Mouse (Mus musculus): ENCODE data around the gene Gba. TPM values are rescaled to one million over a fixed set of nuclear protein-coding genes. Genes with fewer than 3 reads are reported as not detected.

Gene Gba
- total RNA-seq, 1 experiment = 69.3 TPM

DNA sequence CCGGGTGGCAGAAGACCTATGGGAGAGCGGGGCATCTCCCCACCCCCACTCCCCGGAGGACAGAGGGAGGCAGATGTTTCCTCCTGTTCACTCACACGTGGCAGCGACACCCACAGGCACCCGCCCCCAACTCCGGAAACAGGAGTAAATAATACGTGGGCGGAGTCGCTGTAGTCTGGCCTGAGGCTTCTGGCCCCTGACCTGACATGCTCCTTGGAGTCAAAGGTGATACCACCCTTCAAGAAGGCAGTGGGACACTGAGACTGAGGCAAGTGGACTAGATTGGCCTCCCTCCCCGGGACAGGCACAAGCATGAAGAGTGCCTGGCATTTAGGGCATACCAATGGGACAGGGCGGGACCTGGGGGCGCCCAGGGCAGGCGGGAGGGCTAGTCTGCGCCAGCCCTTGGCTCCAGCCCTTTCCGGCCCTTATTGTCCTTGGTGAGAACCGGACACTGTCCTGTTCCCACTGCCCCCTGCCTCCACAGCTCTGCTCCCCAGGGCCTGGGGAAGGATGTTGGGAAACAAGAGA, 48.7 kb downstream of the Gba start:
- H3K4me1 ChIP-seq (ENCODE audit: control insufficient read depth in 2 of 2, insufficient read depth in 2 of 2, low read length in 2 of 2, poor library complexity in 1 of 2) = peaks cover 1 to 21% of the 10 kb centered on the region in 2 experiments; a peak in 2 of 4 replicates
- no peak for TF ChIP-seq ZNF384 (IDR thresholded peaks at IDR 0.05; ENCODE audit: low read depth, low read length)
- no peak for TF ChIP-seq HCFC1 (IDR thresholded peaks at IDR 0.05; ENCODE audit: borderline replicate concordance, insufficient read depth, low read length)
- no peak for TF ChIP-seq CHD2 (IDR thresholded peaks at IDR 0.05; ENCODE audit: low read depth, low read length)
- TF ChIP-seq ZC3H11A (IDR thresholded peaks at IDR 0.05; ENCODE audit: borderline replicate concordance, low read depth, low read length) = no peak
- TF ChIP-seq MAFK (IDR thresholded peaks at IDR 0.05; ENCODE audit: insufficient read depth, low read depth, low read length) = no peak
- H3K4me3 ChIP-seq (ENCODE audit: insufficient read depth in 1 of 2, low read depth in 1 of 2, low read length in 2 of 2, poor library complexity in 1 of 2, severe bottlenecking in 1 of 2) = peak overlapping the region; percentile 20 to 54; a peak in 3 of 4 replicates
- no peak for DNase-seq (ENCODE audit: low read depth, low spot score)
- H3K9ac ChIP-seq (ENCODE audit: insufficient read depth, low read depth, low read length, poor library complexity, severe bottlenecking) = peak overlapping the region; percentile 33; the same call in 1 of the 2 replicates
- in situ Hi-C loops (cut with MboI; ENCODE audit: low sequenced_read_pairs in 2 of 2, unreplicated experiment in 2 of 2) = no loop called here
- peak overlapping the region; percentile 1; the same call in 1 of the 2 replicates for H3K27ac ChIP-seq (ENCODE audit: insufficient read depth, low read depth, low read length, poor library complexity, severe bottlenecking)
- H3K36me3 ChIP-seq (ENCODE audit: control insufficient read depth, insufficient read depth, low read length, poor library complexity, severe bottlenecking) = peaks cover 10% of the 10 kb centered on the region; the same call in 1 of the 2 replicates
- H3K9me3 ChIP-seq (ENCODE audit: control insufficient read depth, insufficient read depth, low read depth, low read length) = no peaks in the 10 kb centered on the region

DNA sequence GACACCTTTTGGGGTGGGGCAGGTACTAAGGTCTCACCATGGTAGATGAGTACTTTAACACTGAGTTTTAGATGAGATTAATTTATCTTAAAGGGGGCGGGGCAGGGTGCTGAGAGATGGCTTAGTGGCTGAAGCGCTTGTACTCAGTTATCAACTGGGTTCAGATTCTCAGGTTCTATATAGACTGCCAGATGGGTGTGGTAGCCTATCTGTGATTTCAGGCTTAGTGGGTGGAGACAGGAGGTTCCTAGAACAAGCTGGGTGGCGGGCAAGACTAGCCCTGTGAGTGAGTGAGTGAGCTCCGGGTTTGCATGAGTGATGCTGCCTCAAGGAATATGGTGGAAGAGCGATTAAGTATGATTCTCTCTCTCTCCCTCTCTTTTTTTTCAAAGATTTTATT, 52.3 kb downstream of the Gba start:
- no peaks in the 10 kb centered on the region for H3K9me3 ChIP-seq (ENCODE audit: control insufficient read depth, insufficient read depth, low read depth, low read length)
- DNase-seq (ENCODE audit: low read depth, low spot score) = no peak
- peaks cover 1 to 19% of the 10 kb centered on the region in 2 experiments; a peak in 2 of 4 replicates for H3K4me1 ChIP-seq (ENCODE audit: control insufficient read depth in 2 of 2, insufficient read depth in 2 of 2, low read length in 2 of 2, poor library complexity in 1 of 2)
- no peak overlapping the region for H3K4me3 ChIP-seq (ENCODE audit: insufficient read depth in 1 of 2, low read depth in 1 of 2, low read length in 2 of 2, poor library complexity in 1 of 2, severe bottlenecking in 1 of 2)
- no peak overlapping the region for H3K27ac ChIP-seq (ENCODE audit: insufficient read depth, low read depth, low read length, poor library complexity, severe bottlenecking)
- no peak overlapping the region for H3K9ac ChIP-seq (ENCODE audit: insufficient read depth, low read depth, low read length, poor library complexity, severe bottlenecking)
- TF ChIP-seq ZC3H11A (IDR thresholded peaks at IDR 0.05; ENCODE audit: borderline replicate concordance, low read depth, low read length) (no peak), CHD2 (IDR thresholded peaks at IDR 0.05; ENCODE audit: low read depth, low read length) (no peak), ZNF384 (IDR thresholded peaks at IDR 0.05; ENCODE audit: low read depth, low read length) (no peak), HCFC1 (IDR thresholded peaks at IDR 0.05; ENCODE audit: borderline replicate concordance, insufficient read depth, low read length) (no peak), MAFK (IDR thresholded peaks at IDR 0.05; ENCODE audit: insufficient read depth, low read depth, low read length) (no peak)
- in situ Hi-C loops (cut with MboI; ENCODE audit: low sequenced_read_pairs in 2 of 2, unreplicated experiment in 2 of 2) = no loop called here
- H3K36me3 ChIP-seq (ENCODE audit: control insufficient read depth, insufficient read depth, low read length, poor library complexity, severe bottlenecking) = no peaks in the 10 kb centered on the region

DNA sequence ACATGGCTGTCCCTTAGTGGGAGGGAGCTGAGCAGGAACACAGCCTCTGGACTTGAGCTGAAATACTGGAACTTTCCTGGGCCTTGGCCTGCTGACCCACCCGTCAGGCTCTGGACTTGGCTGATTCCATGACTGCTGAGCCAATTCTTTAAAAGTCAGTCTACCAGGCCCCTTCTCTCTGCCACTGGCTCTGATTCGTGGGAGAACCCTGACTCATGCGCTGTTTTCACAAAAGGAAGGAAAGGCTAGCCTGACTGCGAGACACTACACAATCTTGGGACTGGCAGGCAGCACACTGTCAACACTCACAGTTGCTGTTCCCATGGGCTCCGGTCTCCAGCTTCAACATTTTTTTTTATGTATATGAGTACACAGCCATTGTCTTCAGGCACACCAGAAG, 53.4 kb downstream of the Gba start:
- no peak overlapping the region for H3K27ac ChIP-seq (ENCODE audit: insufficient read depth, low read depth, low read length, poor library complexity, severe bottlenecking)
- H3K4me1 ChIP-seq (ENCODE audit: control insufficient read depth in 2 of 2, insufficient read depth in 2 of 2, low read length in 2 of 2, poor library complexity in 1 of 2) = peaks cover 0 to 12% of the 10 kb centered on the region in 2 experiments; a peak in 2 of 4 replicates
- no peaks in the 10 kb centered on the region for H3K9me3 ChIP-seq (ENCODE audit: control insufficient read depth, insufficient read depth, low read depth, low read length)
- no peak for DNase-seq (ENCODE audit: low read depth, low spot score)
- no peak overlapping the region for H3K9ac ChIP-seq (ENCODE audit: insufficient read depth, low read depth, low read length, poor library complexity, severe bottlenecking)
- TF ChIP-seq ZC3H11A (IDR thresholded peaks at IDR 0.05; ENCODE audit: borderline replicate concordance, low read depth, low read length) (no peak), HCFC1 (IDR thresholded peaks at IDR 0.05; ENCODE audit: borderline replicate concordance, insufficient read depth, low read length) (no peak), CHD2 (IDR thresholded peaks at IDR 0.05; ENCODE audit: low read depth, low read length) (no peak), ZNF384 (IDR thresholded peaks at IDR 0.05; ENCODE audit: low read depth, low read length) (no peak), MAFK (IDR thresholded peaks at IDR 0.05; ENCODE audit: insufficient read depth, low read depth, low read length) (no peak)
- H3K4me3 ChIP-seq (ENCODE audit: insufficient read depth in 1 of 2, low read depth in 1 of 2, low read length in 2 of 2, poor library complexity in 1 of 2, severe bottlenecking in 1 of 2) = no peak overlapping the region
- in situ Hi-C loops (cut with MboI; ENCODE audit: low sequenced_read_pairs in 2 of 2, unreplicated experiment in 2 of 2) = no loop called here
- no peaks in the 10 kb centered on the region for H3K36me3 ChIP-seq (ENCODE audit: control insufficient read depth, insufficient read depth, low read length, poor library complexity, severe bottlenecking)

Other genes with a start within 250 kb of the Gba start
- 13.3 and 14.6 TPM in 2 replicates for gene Rusc1, start 109.6 kb upstream of the Gba start, total RNA-seq (2012; rRNA removed)
- gene Gm43738, start 101.8 kb upstream of the Gba start, total RNA-seq (2012; rRNA removed) = 0.26 TPM in 1 of 2 replicates, not detected in the other
- gene Fdps, start 101.0 kb upstream of the Gba start, total RNA-seq (2012; rRNA removed) = 181 and 184 TPM in 2 replicates
- 0.85 and 0.90 TPM in 2 replicates for gene Pklr, start 66.8 kb upstream of the Gba start, total RNA-seq (2012; rRNA removed)
- 4.0 and 6.0 TPM in 2 replicates for gene Hcn3, start 42.7 kb upstream of the Gba start, total RNA-seq (2012; rRNA removed)
- gene Clk2, start 38.1 kb upstream of the Gba start, total RNA-seq (2012; rRNA removed) = 42.0 and 60.1 TPM in 2 replicates
- gene Scamp3, start 25.5 kb upstream of the Gba start, total RNA-seq (2012; rRNA removed) = 83.2 and 102 TPM in 2 replicates
- gene Fam189b, start 19.8 kb upstream of the Gba start, total RNA-seq (2012; rRNA removed) = 8.6 and 9.3 TPM in 2 replicates
- 36.9 and 46.9 TPM in 2 replicates for gene Thbs3, start 12.3 kb downstream of the Gba start, total RNA-seq (2012; rRNA removed)
- gene Mtx1, start 24.2 kb downstream of the Gba start, total RNA-seq (2012; rRNA removed) = 234 and 251 TPM in 2 replicates
- gene Muc1, start 26.1 kb downstream of the Gba start, total RNA-seq (2012; rRNA removed) = 3.0 and 3.9 TPM in 2 replicates
- 113 and 134 TPM in 2 replicates for gene Krtcap2, start 43.0 kb downstream of the Gba start, total RNA-seq (2012; rRNA removed)
- gene Trim46, start 43.4 kb downstream of the Gba start, total RNA-seq (2012; rRNA removed) = 3.1 and 5.3 TPM in 2 replicates
- gene Dpm3, start 56.4 kb downstream of the Gba start, total RNA-seq (2012; rRNA removed) = 207 and 297 TPM in 2 replicates
- 17.0 and 27.0 TPM in 2 replicates for gene Slc50a1, start 67.6 kb downstream of the Gba start, total RNA-seq (2012; rRNA removed)
- 2.1 and 9.5 TPM in 2 replicates for gene Efna1, start 78.2 kb downstream of the Gba start, total RNA-seq (2012; rRNA removed)
- 7.5 and 12.5 TPM in 2 replicates for gene Efna3, start 120.0 kb downstream of the Gba start, total RNA-seq (2012; rRNA removed)
- 24.0 and 41.9 TPM in 2 replicates for gene Efna4, start 135.1 kb downstream of the Gba start, total RNA-seq (2012; rRNA removed)
- 56.3 and 59.1 TPM in 2 replicates for gene Adam15, start 147.1 kb downstream of the Gba start, total RNA-seq (2012; rRNA removed)
- gene Dcst2, start 159.0 kb downstream of the Gba start, total RNA-seq (2012; rRNA removed) = not detected in 2 replicates
- gene Dcst1, start 162.3 kb downstream of the Gba start, total RNA-seq (2012; rRNA removed) = 0.09 and 0.16 TPM in 2 replicates
- 11.8 and 13.0 TPM in 2 replicates for gene Zbtb7b, start 191.8 kb downstream of the Gba start, total RNA-seq (2012; rRNA removed)
- gene Lenep, start 199.9 kb downstream of the Gba start, total RNA-seq (2012; rRNA removed) = not detected in 2 replicates
- gene Flad1, start 208.9 kb downstream of the Gba start, total RNA-seq (2012; rRNA removed) = 20.3 and 20.9 TPM in 2 replicates
- gene Cks1b, start 215.5 kb downstream of the Gba start, total RNA-seq (2012; rRNA removed) = 162 and 190 TPM in 2 replicates
- 66.9 and 72.0 TPM in 2 replicates for gene Shc1, start 215.5 kb downstream of the Gba start, total RNA-seq (2012; rRNA removed)
- gene Pygo2, start 227.3 kb downstream of the Gba start, total RNA-seq (2012; rRNA removed) = 39.2 and 50.3 TPM in 2 replicates
- 19.3 and 20.8 TPM in 2 replicates for gene Pbxip1, start 233.8 kb downstream of the Gba start, total RNA-seq (2012; rRNA removed)

All from ES-E14 (cell line).